Mouse (Mus musculus) brain, adult 2 months (tissue): ENCODE results near the gene Ano8.
A peak's percentile ranks its signal among the peaks of the same experiment; 100 is the strongest.

Experiments
- DNase-seq: peaks from one replicate; pipeline ENCODE4 v3.0.0; 2011; ENCODE audit warnings: low read depth, low spot score

Ano8 gene

GRCm38 (mm10) chr8:71470913-71471255, 14.9 kb downstream of the Ano8 start:
- no peak for DNase-seq

- no peak for DNase-seq
Observed at GRCm38 (mm10) chr8:71470146-71470912, 15.4 kb downstream of the Ano8 start.

- DNase-seq, result peak; percentile 72
Observed at GRCm38 (mm10) chr8:71469411-71469810, 16.4 kb downstream of the Ano8 start.

- peak; percentile 100 for DNase-seq
Observed at GRCm38 (mm10) chr8:71468916-71469315, 16.8 kb downstream of the Ano8 start, which contains the start of gene Dda1. Dda1 (plus strand) TSS chr8:71469199.

- no peak for DNase-seq
Observed at GRCm38 (mm10) chr8:71468001-71468400, 17.8 kb downstream of the Ano8 start.

- no peak for DNase-seq
Observed at GRCm38 (mm10) chr8:71467201-71467600, 18.6 kb downstream of the Ano8 start.

- DNase-seq, result no peak
Observed at GRCm38 (mm10) chr8:71466198-71466597, 19.6 kb downstream of the Ano8 start.

GRCm38 (mm10) chr8:71465733-71466132, 20.0 kb downstream of the Ano8 start:
- no peak for DNase-seq

GRCm38 (mm10) chr8:71464513-71465500, 21.0 kb downstream of the Ano8 start, which contains the start of gene Mrpl34:
Mrpl34 (plus strand) TSS chr8:71464959.
- DNase-seq, result peak; percentile 100

- DNase-seq, result peak; percentile 99
Observed at GRCm38 (mm10) chr8:71463188-71464033, 22.4 kb downstream of the Ano8 start, which contains the start of gene Abhd8. Abhd8 (minus strand) TSS chr8:71463655.

GRCm38 (mm10) chr8:71462786-71463185, 23.0 kb downstream of the Ano8 start:
- DNase-seq, result peak; percentile 86

- DNase-seq, result no peak
Observed at GRCm38 (mm10) chr8:71462191-71462590, 23.6 kb downstream of the Ano8 start.

- DNase-seq, result peak; percentile 40
Observed at GRCm38 (mm10) chr8:71461152-71461840, 24.5 kb downstream of the Ano8 start.

- no peak for DNase-seq
Observed at GRCm38 (mm10) chr8:71460716-71461115, 25.0 kb downstream of the Ano8 start.

GRCm38 (mm10) chr8:71457659-71458270, 28.0 kb downstream of the Ano8 start:
- no peak for DNase-seq

- DNase-seq, result no peak
Observed at GRCm38 (mm10) chr8:71456906-71457305, 28.9 kb downstream of the Ano8 start.

GRCm38 (mm10) chr8:71454668-71455067, 31.1 kb downstream of the Ano8 start:
- DNase-seq, result no peak

- no peak for DNase-seq
Observed at GRCm38 (mm10) chr8:71452669-71453068, 33.1 kb downstream of the Ano8 start.

GRCm38 (mm10) chr8:71451777-71452176, 34.0 kb downstream of the Ano8 start:
- no peak for DNase-seq

- no peak for DNase-seq
Observed at GRCm38 (mm10) chr8:71451337-71451736, 34.4 kb downstream of the Ano8 start.
